ENCODE assay signal across 15 mouse cellular contexts in the genomic region with DNA sequence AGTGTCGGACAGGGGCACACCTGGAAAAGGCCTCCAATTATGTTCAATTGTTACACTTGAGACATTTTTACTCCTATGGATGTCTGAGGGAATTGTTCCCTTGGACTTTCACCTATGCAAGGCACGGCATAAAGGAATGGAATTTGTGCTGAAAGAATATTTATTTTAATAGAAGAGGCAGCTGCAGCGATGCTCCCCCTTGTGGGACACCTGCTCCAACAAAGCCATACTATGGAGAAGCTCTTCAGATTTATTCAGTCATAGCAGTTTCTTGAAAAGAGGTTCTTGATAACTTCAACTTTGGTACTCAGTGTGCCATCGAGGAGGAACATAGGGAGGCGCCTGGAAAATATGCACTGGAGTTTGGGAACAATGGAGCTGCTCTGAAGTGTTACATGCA.
"Had no signal": no experiment of that assay in that cellular context is flagged by ENCODE, and none has a peak within 500 bp of the region (broad histone marks: within the 10 kb centered on the region; RNA-seq: fewer than 3 reads in every experiment).

No protein-coding gene starts in this region.

- ATAC-seq: liver, embryonic 12.5 days had no signal

- H3K4me1 ChIP-seq: kidney, embryonic 15.5 days; limb, embryonic 10.5 days; limb, embryonic 13.5 days; liver, embryonic 12.5 days; liver, embryonic 15.5 days; midbrain, embryonic 12.5 days had no signal

- H3K27me3 ChIP-seq: kidney, embryonic 15.5 days; limb, embryonic 13.5 days; liver, embryonic 12.5 days; liver, embryonic 15.5 days; midbrain, embryonic 12.5 days had no signal

- H3K27ac ChIP-seq: kidney, embryonic 15.5 days; limb, embryonic 10.5 days; limb, embryonic 13.5 days; liver, embryonic 12.5 days; liver, embryonic 15.5 days; midbrain, embryonic 12.5 days had no signal

- H3K9ac ChIP-seq: kidney, embryonic 15.5 days; limb, embryonic 13.5 days; liver, embryonic 12.5 days; liver, embryonic 15.5 days; midbrain, embryonic 12.5 days had no signal

- DNase-seq: kidney, adult 8-10 months; kidney, postnatal 10 days; kidney, postnatal 36 days; layer of hippocampus, adult 9-11 months; liver; lung, adult 18-20 months; lung, postnatal 4 days; thymus, adult 18-20 months; thymus, postnatal 36 days had no signal

- H3K4me3 ChIP-seq: kidney, embryonic 15.5 days; limb, embryonic 10.5 days; limb, embryonic 13.5 days; liver, embryonic 12.5 days; liver, embryonic 15.5 days; midbrain, embryonic 12.5 days had no signal

- H3K36me3 ChIP-seq: kidney, embryonic 15.5 days; limb, embryonic 10.5 days; limb, embryonic 13.5 days; liver, embryonic 12.5 days; liver, embryonic 15.5 days; midbrain, embryonic 12.5 days had no signal

- H3K4me2 ChIP-seq: kidney, embryonic 15.5 days; limb, embryonic 13.5 days; liver, embryonic 12.5 days; liver, embryonic 15.5 days; midbrain, embryonic 12.5 days had no signal

- H3K9me3 ChIP-seq: kidney, embryonic 15.5 days; limb, embryonic 10.5 days; limb, embryonic 13.5 days; liver, embryonic 12.5 days; liver, embryonic 15.5 days; midbrain, embryonic 12.5 days had no signal
